Mouse (Mus musculus) limb, embryonic 12.5 days (tissue): ENCODE measurements around the gene Gm30191. TPM values are rescaled to one million over a fixed set of nuclear protein-coding genes. Genes with fewer than 3 reads are reported as not detected.

Experiments
- ATAC-seq: fragments of 200-750 bp; cut with Nextera tagmentation; 2 replicates; pipeline ENCODE4 v1.8.0; 2017; ENCODE audit warnings: low read depth, moderate TSS enrichment; ENCODE audit not compliant: insufficient number of reproducible peaks, insufficient read depth, low FRiP score, low TSS enrichment
- H3K27ac ChIP-seq: fragments of 300-500 bp; sonication (generic); 2 replicates; pipeline ENCODE4 v1.5.1; 2016; ENCODE audit warnings: mild to moderate bottlenecking, moderate library complexity
- H3K27me3 ChIP-seq: fragments of 300-500 bp; sonication (generic); 2 replicates; pipeline ENCODE4 v1.6.1; 2016; ENCODE audit warnings: mild to moderate bottlenecking, moderate library complexity
- H3K36me3 ChIP-seq: fragments of 300-500 bp; sonication (generic); 2 replicates; pipeline ENCODE4 v1.6.1; 2016; ENCODE audit warnings: mild to moderate bottlenecking, moderate library complexity
- H3K4me1 ChIP-seq: fragments of 300-500 bp; sonication (generic); replicated peaks from 2 replicates; pipeline ENCODE4 v1.6.1; 2016
- H3K4me2 ChIP-seq: fragments of 300-500 bp; sonication (generic); 2 replicates; pipeline ENCODE4 v1.6.1; 2016; ENCODE audit warnings: mild to moderate bottlenecking, moderate library complexity
- H3K4me3 ChIP-seq: fragments of 300-500 bp; sonication (generic); replicated peaks from 2 replicates; pipeline ENCODE4 v1.5.1; 2016; ENCODE audit warnings: mild to moderate bottlenecking
- H3K9ac ChIP-seq: fragments of 300-500 bp; sonication (generic); replicated peaks from 2 replicates; pipeline ENCODE4 v1.6.1; 2016; ENCODE audit warnings: mild to moderate bottlenecking, moderate library complexity
- H3K9me3 ChIP-seq: fragments of 300-500 bp; sonication (generic); 2 replicates; pipeline ENCODE4 v1.6.1; 2016; ENCODE audit warnings: mild to moderate bottlenecking, moderate library complexity
- WGBS: fragments of 180-500 bp; shearing (Covaris S2); methylation state at CpG from one replicate; pipeline ENCODE4 v1.1.7; 2016; 5-methylcytosine and 5-hydroxymethylcytosine counted together
- polyA plus RNA-seq: library from polyadenylated mRNA; unstranded; fragments of >200 nt; fragmentation: Nextera tagmentation; extraction: Ambion mirVana; gene quantifications from 2 replicates; pipeline ENCODE4 v1.2.1, GENCODE M21; 2016

Gene Gm30191
- not detected in 2 replicates for polyA plus RNA-seq

- H3K4me3 ChIP-seq: peak within 1 kb of the TSS; percentile 83
- no peaks in the 10 kb centered on the region for H3K9me3 ChIP-seq
- H3K4me2 ChIP-seq: peak within 1 kb of the TSS; percentile 94
- H3K36me3 ChIP-seq: no peaks in the 10 kb centered on the region
- peaks cover 32% of the 10 kb centered on the region for H3K4me1 ChIP-seq
- ATAC-seq: no peak
- peaks cover 59% of the 10 kb centered on the region for H3K27me3 ChIP-seq
- H3K9ac ChIP-seq: no peak within 1 kb of the TSS
- no peak within 1 kb of the TSS for H3K27ac ChIP-seq
- 78% methylated on average over 7 of the region's 7 CpGs for WGBS
Measured at GRCm38 (mm10) chr4:134246719-134247258, at the start of gene Gm30191. Gene Gm30191 (plus strand): TSS chr4:134246935.

GRCm38 (mm10) chr4:134199371-134199770 is 47.4 kb upstream of the Gm30191 start:
- no peaks in the 10 kb centered on the region for H3K9me3 ChIP-seq
- no peaks in the 10 kb centered on the region for H3K36me3 ChIP-seq
- H3K4me3 ChIP-seq: no peak overlapping the region
- 77% methylated on average over 2 of the region's 2 CpGs for WGBS
- ATAC-seq: no peak
- H3K4me2 ChIP-seq: no peak overlapping the region
- no peaks in the 10 kb centered on the region for H3K4me1 ChIP-seq
- no peak overlapping the region for H3K9ac ChIP-seq
- H3K27me3 ChIP-seq: peaks cover 4% of the 10 kb centered on the region; the same call in 1 of the 2 replicates
- H3K27ac ChIP-seq: no peak overlapping the region

GRCm38 (mm10) chr4:134202904-134203303 is 43.8 kb upstream of the Gm30191 start, which contains the start of gene Gm7534:
Gene Gm7534 (minus strand): TSS chr4:134203004.
- peaks cover 4% of the 10 kb centered on the region; the same call in 1 of the 2 replicates for H3K27me3 ChIP-seq
- H3K4me2 ChIP-seq: no peak within 1 kb of the TSS
- H3K4me3 ChIP-seq: no peak within 1 kb of the TSS
- H3K4me1 ChIP-seq: no peaks in the 10 kb centered on the region
- ATAC-seq: no peak
- 89% methylated on average over 4 of the region's 4 CpGs for WGBS
- H3K9me3 ChIP-seq: no peaks in the 10 kb centered on the region
- H3K27ac ChIP-seq: no peak within 1 kb of the TSS
- no peaks in the 10 kb centered on the region for H3K36me3 ChIP-seq
- H3K9ac ChIP-seq: no peak within 1 kb of the TSS

DNA sequence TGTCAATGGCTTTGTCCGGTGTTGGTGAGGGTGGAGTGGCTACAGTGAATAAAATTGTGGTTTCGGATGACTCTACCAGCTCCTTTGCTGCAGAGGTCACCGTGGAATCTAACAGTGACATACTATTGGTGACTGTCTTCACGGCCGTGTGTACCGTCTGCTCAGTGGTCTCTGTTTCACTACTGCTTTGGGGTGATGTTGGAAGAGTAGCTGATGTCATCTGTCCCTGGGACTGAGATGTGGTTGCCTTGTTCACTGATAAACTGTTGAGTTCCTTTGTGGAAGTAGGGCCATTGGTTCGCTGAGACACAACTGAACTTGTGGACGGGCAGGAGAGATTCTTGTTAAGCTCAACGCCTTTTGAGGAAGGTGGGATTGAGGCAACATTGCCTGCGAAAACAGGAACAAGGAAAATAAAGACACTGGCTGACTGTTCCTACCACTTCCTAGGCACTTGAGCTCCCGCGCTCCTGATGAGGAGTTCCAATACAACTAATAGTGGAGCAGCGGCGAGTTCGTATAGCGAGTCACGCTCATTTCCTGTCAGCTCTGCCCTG is 43.3 kb upstream of the Gm30191 start:
- Histone ChIP-seq H3K9me3 (no peaks in the 10 kb centered on the region), H3K36me3 (no peaks in the 10 kb centered on the region), H3K27ac (no peak overlapping the region), H3K4me2 (no peak overlapping the region), H3K4me3 (no peak overlapping the region), H3K4me1 (no peaks in the 10 kb centered on the region), H3K27me3 (peaks cover 4% of the 10 kb centered on the region; the same call in 1 of the 2 replicates), H3K9ac (no peak overlapping the region)
- ATAC-seq: no peak
- 81% methylated on average over 17 of the region's 17 CpGs for WGBS

GRCm38 (mm10) chr4:134206488-134207053 is 40.2 kb upstream of the Gm30191 start:
- H3K4me3 ChIP-seq: no peak overlapping the region
- H3K9ac ChIP-seq: no peak overlapping the region
- no peak overlapping the region for H3K27ac ChIP-seq
- H3K27me3 ChIP-seq: peaks cover 8% of the 10 kb centered on the region; the same call in 1 of the 2 replicates
- no peak overlapping the region for H3K4me2 ChIP-seq
- ATAC-seq: no peak
- 56% methylated on average over 6 of the region's 6 CpGs for WGBS
- no peaks in the 10 kb centered on the region for H3K36me3 ChIP-seq
- H3K9me3 ChIP-seq: no peaks in the 10 kb centered on the region
- H3K4me1 ChIP-seq: no peaks in the 10 kb centered on the region

GRCm38 (mm10) chr4:134222793-134223600 is 23.7 kb upstream of the Gm30191 start:
- ATAC-seq: no peak
- Histone ChIP-seq H3K4me2 (no peak overlapping the region), H3K27me3 (0 out of 2 replicates have a peak, but pooled peaks cover 3% of the 10 kb centered on the region), H3K27ac (no peak overlapping the region), H3K4me1 (no peaks in the 10 kb centered on the region), H3K4me3 (no peak overlapping the region), H3K9me3 (no peaks in the 10 kb centered on the region), H3K9ac (no peak overlapping the region), H3K36me3 (no peaks in the 10 kb centered on the region)
- WGBS: 65% methylated on average over 11 of the region's 11 CpGs

GRCm38 (mm10) chr4:134227194-134227593 is 19.5 kb upstream of the Gm30191 start, which contains the start of gene Catsper4:
Gene Catsper4 (minus strand): TSS chr4:134227383.
- H3K4me3 ChIP-seq: no peak within 1 kb of the TSS
- no peak for ATAC-seq
- 0 out of 2 replicates have a peak, but pooled peaks cover 3% of the 10 kb centered on the region for H3K27me3 ChIP-seq
- H3K4me2 ChIP-seq: no peak within 1 kb of the TSS
- H3K27ac ChIP-seq: no peak within 1 kb of the TSS
- WGBS: 69% methylated on average over 8 of the region's 8 CpGs
- no peaks in the 10 kb centered on the region for H3K4me1 ChIP-seq
- H3K9ac ChIP-seq: no peak within 1 kb of the TSS
- H3K36me3 ChIP-seq: no peaks in the 10 kb centered on the region
- H3K9me3 ChIP-seq: no peaks in the 10 kb centered on the region

DNA sequence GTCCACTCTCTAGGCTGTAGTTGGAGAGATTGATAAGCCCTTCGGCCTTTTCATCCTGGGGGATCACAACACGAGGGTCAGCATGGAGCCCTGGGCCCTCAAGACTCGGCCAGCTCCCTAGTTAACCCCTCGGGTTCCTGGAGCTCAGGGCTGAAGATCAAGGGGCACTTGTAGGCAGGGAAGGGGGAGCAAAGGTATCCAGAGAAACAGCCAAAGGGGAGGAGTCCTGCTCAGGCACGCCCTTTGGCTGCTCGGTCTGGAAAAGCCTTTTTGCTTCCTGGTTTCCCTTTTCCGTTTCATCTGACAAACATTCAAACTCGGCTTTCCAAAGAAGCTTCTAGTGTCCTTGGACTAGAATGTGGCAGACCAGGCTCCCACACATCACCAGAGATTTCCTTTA is 16.3 kb upstream of the Gm30191 start:
- Histone ChIP-seq H3K4me2 (no peak overlapping the region), H3K27me3 (0 out of 2 replicates have a peak, but pooled peaks cover 8% of the 10 kb centered on the region), H3K9ac (no peak overlapping the region), H3K36me3 (no peaks in the 10 kb centered on the region), H3K9me3 (no peaks in the 10 kb centered on the region), H3K4me3 (no peak overlapping the region), H3K27ac (no peak overlapping the region), H3K4me1 (no peaks in the 10 kb centered on the region; the same call in 1 of the 2 replicates)
- no peak for ATAC-seq
- 29% methylated on average over 8 of the region's 8 CpGs for WGBS

- peaks cover 9% of the 10 kb centered on the region for H3K4me1 ChIP-seq
- H3K27me3 ChIP-seq: peaks cover 44% of the 10 kb centered on the region
- 84% methylated on average over 5 of the region's 5 CpGs for WGBS
- ATAC-seq: no peak
- no peak overlapping the region for H3K9ac ChIP-seq
- no peaks in the 10 kb centered on the region for H3K36me3 ChIP-seq
- no peaks in the 10 kb centered on the region for H3K9me3 ChIP-seq
- H3K4me3 ChIP-seq: no peak overlapping the region
- H3K27ac ChIP-seq: no peak overlapping the region
- H3K4me2 ChIP-seq: no peak overlapping the region
Measured at GRCm38 (mm10) chr4:134234876-134235275, 11.9 kb upstream of the Gm30191 start.

GRCm38 (mm10) chr4:134237582-134238278 is 9.0 kb upstream of the Gm30191 start:
- Histone ChIP-seq H3K9me3 (no peaks in the 10 kb centered on the region), H3K4me2 (peak overlapping the region; percentile 54), H3K27me3 (peaks cover 44% of the 10 kb centered on the region), H3K4me3 (peak overlapping the region; percentile 26), H3K36me3 (no peaks in the 10 kb centered on the region), H3K27ac (no peak overlapping the region), H3K9ac (peak overlapping the region; percentile 55), H3K4me1 (peaks cover 9% of the 10 kb centered on the region)
- ATAC-seq: no peak
- 19% methylated on average over 19 of the region's 19 CpGs for WGBS
